Mouse (Mus musculus): ENCODE measurements at regions not wholly inside any gene's neighbourhood (a gene's known extent, or its start where the extent isn't known, plus 50 kb on each side); places are given as distances from the start of the nearest gene placed in this dataset.
A peak's percentile ranks its signal among the peaks of the same experiment; 100 is the strongest.

- H3K27ac ChIP-seq (ENCODE audit: insufficient read depth, low read length): no peak overlapping the region
Observed at GRCm38 (mm10) chr4:125835250-125835649, 189.1 kb upstream of the Csf3r start.

GRCm38 (mm10) chr4:125847568-125847967 is 176.8 kb upstream of the Csf3r start:
- Histone ChIP-seq H3K27ac (ENCODE audit: insufficient read depth, low read length) (no peak overlapping the region), H3K27me3 (ENCODE audit: control insufficient read depth, insufficient read depth, low read length) (no peaks in the 10 kb centered on the region), H3K36me3 (ENCODE audit: control insufficient read depth, insufficient read depth, low read length) (no peaks in the 10 kb centered on the region), H3K4me3 (ENCODE audit: extremely low read depth, insufficient read depth, insufficient read length) (no peak overlapping the region), H3K4me1 (ENCODE audit: control insufficient read depth, insufficient read depth, insufficient read length) (no peaks in the 10 kb centered on the region)
- TF ChIP-seq CTCF (IDR thresholded peaks at IDR 0.05; ENCODE audit: extremely low read depth, insufficient read depth, insufficient read length, insufficient replicate concordance) (no peak), POLR2A (IDR thresholded peaks at IDR 0.05; ENCODE audit: low read depth, low read length) (no peak)
- whole genome bisulfite sequencing: 94% methylated on average over 3 of the region's 3 CpGs
- no peak for DNase-seq (ENCODE audit: low read depth in 1 of 2, low spot score in 2 of 2)

More at GRCm38 (mm10) chr4:125835250-125835649, 189.1 kb upstream of the Csf3r start:
- H3K36me3 ChIP-seq (ENCODE audit: control insufficient read depth, insufficient read depth, low read length): no peaks in the 10 kb centered on the region
- no peak for TF ChIP-seq CTCF (IDR thresholded peaks at IDR 0.05; ENCODE audit: extremely low read depth, insufficient read depth, insufficient read length, insufficient replicate concordance)
- no peak for TF ChIP-seq POLR2A (IDR thresholded peaks at IDR 0.05; ENCODE audit: low read depth, low read length)
- 4% methylated on average over 8 of the region's 8 CpGs for WGBS
- H3K4me1 ChIP-seq (ENCODE audit: control insufficient read depth, insufficient read depth, insufficient read length): no peaks in the 10 kb centered on the region
- no peaks in the 10 kb centered on the region for H3K27me3 ChIP-seq (ENCODE audit: control insufficient read depth, insufficient read depth, low read length)
- no peak overlapping the region for H3K4me3 ChIP-seq (ENCODE audit: extremely low read depth, insufficient read depth, insufficient read length)
- no peak for DNase-seq (ENCODE audit: low read depth in 1 of 2, low spot score in 2 of 2)

GRCm38 (mm10) chr4:125850300-125850699 is 174.1 kb upstream of the Csf3r start:
- 9% methylated on average over 4 of the region's 4 CpGs for WGBS
- DNase-seq (ENCODE audit: low read depth in 1 of 2, low spot score in 2 of 2): peak in 1 of 2 experiments; percentile 23
- no peak overlapping the region for H3K4me3 ChIP-seq (ENCODE audit: extremely low read depth, insufficient read depth, insufficient read length)

GRCm38 (mm10) chr4:125852545-125852944 is 171.8 kb upstream of the Csf3r start:
- Histone ChIP-seq H3K27me3 (ENCODE audit: control insufficient read depth, insufficient read depth, low read length) (no peaks in the 10 kb centered on the region), H3K36me3 (ENCODE audit: control insufficient read depth, insufficient read depth, low read length) (no peaks in the 10 kb centered on the region), H3K4me3 (ENCODE audit: extremely low read depth, insufficient read depth, insufficient read length) (no peak overlapping the region), H3K4me1 (ENCODE audit: control insufficient read depth, insufficient read depth, insufficient read length) (no peaks in the 10 kb centered on the region), H3K27ac (ENCODE audit: insufficient read depth, low read length) (no peak overlapping the region)
- TF ChIP-seq POLR2A (IDR thresholded peaks at IDR 0.05; ENCODE audit: low read depth, low read length) (no peak), CTCF (IDR thresholded peaks at IDR 0.05; ENCODE audit: extremely low read depth, insufficient read depth, insufficient read length, insufficient replicate concordance) (no peak)
- 58% methylated on average over 4 of the region's 4 CpGs for WGBS
- no peak for DNase-seq (ENCODE audit: low read depth in 1 of 2, low spot score in 2 of 2)

More at GRCm38 (mm10) chr4:125850300-125850699, 174.1 kb upstream of the Csf3r start:
- H3K36me3 ChIP-seq (ENCODE audit: control insufficient read depth, insufficient read depth, low read length): no peaks in the 10 kb centered on the region
- TF ChIP-seq POLR2A (IDR thresholded peaks at IDR 0.05; ENCODE audit: low read depth, low read length): no peak
- TF ChIP-seq CTCF (IDR thresholded peaks at IDR 0.05; ENCODE audit: extremely low read depth, insufficient read depth, insufficient read length, insufficient replicate concordance): no peak
- no peaks in the 10 kb centered on the region for H3K4me1 ChIP-seq (ENCODE audit: control insufficient read depth, insufficient read depth, insufficient read length)
- H3K27ac ChIP-seq (ENCODE audit: insufficient read depth, low read length): no peak overlapping the region
- H3K27me3 ChIP-seq (ENCODE audit: control insufficient read depth, insufficient read depth, low read length): no peaks in the 10 kb centered on the region

GRCm38 (mm10) chr4:125855983-125856591 is 168.3 kb upstream of the Csf3r start:
- DNase-seq (ENCODE audit: low read depth in 1 of 2, low spot score in 2 of 2): no peak
- WGBS: 55% methylated on average over 11 of the region's 11 CpGs
- Histone ChIP-seq H3K4me1 (ENCODE audit: control insufficient read depth, insufficient read depth, insufficient read length) (no peaks in the 10 kb centered on the region), H3K27ac (ENCODE audit: insufficient read depth, low read length) (no peak overlapping the region), H3K27me3 (ENCODE audit: control insufficient read depth, insufficient read depth, low read length) (no peaks in the 10 kb centered on the region), H3K36me3 (ENCODE audit: control insufficient read depth, insufficient read depth, low read length) (no peaks in the 10 kb centered on the region), H3K4me3 (ENCODE audit: extremely low read depth, insufficient read depth, insufficient read length) (no peak overlapping the region)
- TF ChIP-seq CTCF (IDR thresholded peaks at IDR 0.05; ENCODE audit: extremely low read depth, insufficient read depth, insufficient read length, insufficient replicate concordance) (no peak), POLR2A (IDR thresholded peaks at IDR 0.05; ENCODE audit: low read depth, low read length) (no peak)

- Histone ChIP-seq H3K27ac (ENCODE audit: insufficient read depth, low read length) (no peak overlapping the region), H3K4me3 (ENCODE audit: extremely low read depth, insufficient read depth, insufficient read length) (no peak overlapping the region), H3K36me3 (ENCODE audit: control insufficient read depth, insufficient read depth, low read length) (no peaks in the 10 kb centered on the region), H3K4me1 (ENCODE audit: control insufficient read depth, insufficient read depth, insufficient read length) (no peaks in the 10 kb centered on the region), H3K27me3 (ENCODE audit: control insufficient read depth, insufficient read depth, low read length) (no peaks in the 10 kb centered on the region)
- DNase-seq (ENCODE audit: low read depth in 1 of 2, low spot score in 2 of 2): no peak
- TF ChIP-seq CTCF (IDR thresholded peaks at IDR 0.05; ENCODE audit: extremely low read depth, insufficient read depth, insufficient read length, insufficient replicate concordance) (no peak), POLR2A (IDR thresholded peaks at IDR 0.05; ENCODE audit: low read depth, low read length) (no peak)
- 70% methylated on average over 5 of the region's 5 CpGs for WGBS
Observed at GRCm38 (mm10) chr4:125856781-125857180, 167.6 kb upstream of the Csf3r start.

GRCm38 (mm10) chr4:125865057-125865456 is 159.3 kb upstream of the Csf3r start:
- 14% methylated on average over 8 of the region's 8 CpGs for WGBS
- no peaks in the 10 kb centered on the region for H3K36me3 ChIP-seq (ENCODE audit: control insufficient read depth, insufficient read depth, low read length)
- H3K27me3 ChIP-seq (ENCODE audit: control insufficient read depth, insufficient read depth, low read length): no peaks in the 10 kb centered on the region
- H3K4me1 ChIP-seq (ENCODE audit: control insufficient read depth, insufficient read depth, insufficient read length): no peaks in the 10 kb centered on the region
- H3K27ac ChIP-seq (ENCODE audit: insufficient read depth, low read length): no peak overlapping the region
- no peak for DNase-seq (ENCODE audit: low read depth in 1 of 2, low spot score in 2 of 2)
- TF ChIP-seq POLR2A (IDR thresholded peaks at IDR 0.05; ENCODE audit: low read depth, low read length) (no peak), CTCF (IDR thresholded peaks at IDR 0.05; ENCODE audit: extremely low read depth, insufficient read depth, insufficient read length, insufficient replicate concordance) (no peak)
- no peak overlapping the region for H3K4me3 ChIP-seq (ENCODE audit: extremely low read depth, insufficient read depth, insufficient read length)

Data from spleen, adult 2 months (tissue).